11 mouse cellular contexts compared by ENCODE assay signal in genomic region chr7:81653988-81654387, GRCm38 (mm10). TPM values are rescaled to one million over a fixed set of nuclear protein-coding genes. Genes with fewer than 3 reads are reported as not detected.
DNase-seq lines count a peak whose midpoint lies in the region; ATAC-seq and TF ChIP-seq lines count a peak whose summit lies in the region.
"Had no signal": no experiment of that assay in that cellular context is flagged by ENCODE, and none has a peak within 500 bp of the region (broad histone marks: within the 10 kb centered on the region; RNA-seq: fewer than 3 reads in every experiment).

No protein-coding gene starts in this region.

- DNase-seq in heart, embryonic 10.5 days (ENCODE audit: low spot score): no peak
- no peak for DNase-seq in heart, postnatal 25 days (ENCODE audit: low spot score)
- DNase-seq in NIH3T3 (ENCODE audit: low read depth): peak; percentile 75
- no peak for DNase-seq in forebrain, embryonic 10.5 days (ENCODE audit: extremely low spot score, low spot score)
- DNase-seq in hindlimb bud, embryonic 11.5 days (ENCODE audit: extremely low spot score, low read depth, low spot score): peak; percentile 47
- no peak for DNase-seq in thymus, postnatal 25 days
- DNase-seq in lung, postnatal 4 days: no peak
- DNase-seq: adrenal gland, postnatal 25 days; gastrocnemius, postnatal 10 days had no signal

- peaks cover 62% of the 10 kb centered on the region for H3K4me1 ChIP-seq in heart, embryonic 10.5 days
- H3K4me1 ChIP-seq in forebrain, embryonic 10.5 days: peaks cover 43% of the 10 kb centered on the region
- H3K4me1 ChIP-seq in intestine, postnatal 0 days (replicated peaks; ENCODE audit: control insufficient read depth, insufficient read depth, low read length): no peaks in the 10 kb centered on the region

- peaks cover 1% of the 10 kb centered on the region; the same call in 1 of the 2 replicates for H3K36me3 ChIP-seq in heart, embryonic 10.5 days
- H3K36me3 ChIP-seq in forebrain, embryonic 10.5 days (replicated peaks): no peaks in the 10 kb centered on the region
- no peaks in the 10 kb centered on the region for H3K36me3 ChIP-seq in intestine, postnatal 0 days (ENCODE audit: control insufficient read depth, insufficient read depth)

- intact Hi-C loops in heart, postnatal 25 days (cut with DNase I): no loop called here

- H3K27ac ChIP-seq in heart, embryonic 10.5 days: peak overlapping the region; percentile 59
- H3K27ac ChIP-seq in forebrain, embryonic 10.5 days: peak overlapping the region; percentile 75
- H3K27ac ChIP-seq in intestine, postnatal 0 days (ENCODE audit: low read depth, low read length): no peak overlapping the region

- 63% methylated on average over 8 of the region's 8 CpGs for WGBS in heart, embryonic 10.5 days
- WGBS in forebrain, embryonic 10.5 days: 68% methylated on average over 8 of the region's 8 CpGs
- 53% methylated on average over 8 of the region's 8 CpGs for WGBS in intestine, postnatal 0 days

- H3K4me2 ChIP-seq in intestine, postnatal 0 days (replicated peaks; ENCODE audit: low read depth): no peak overlapping the region

- ATAC-seq in intestine, postnatal 0 days: no peak

- no peaks in the 10 kb centered on the region for H3K9me3 ChIP-seq in heart, embryonic 10.5 days
- H3K9me3 ChIP-seq in forebrain, embryonic 10.5 days: no peaks in the 10 kb centered on the region
- H3K9me3 ChIP-seq in intestine, postnatal 0 days (ENCODE audit: control insufficient read depth): no peaks in the 10 kb centered on the region

- H3K27me3 ChIP-seq in heart, embryonic 10.5 days (ENCODE audit: insufficient read depth, poor library complexity, severe bottlenecking): no peaks in the 10 kb centered on the region
- no peaks in the 10 kb centered on the region for H3K27me3 ChIP-seq in forebrain, embryonic 10.5 days (ENCODE audit: poor library complexity, severe bottlenecking)
- no peaks in the 10 kb centered on the region for H3K27me3 ChIP-seq in intestine, postnatal 0 days (replicated peaks; ENCODE audit: control insufficient read depth, insufficient read depth, low read length)

- no peak overlapping the region for H3K9ac ChIP-seq in intestine, postnatal 0 days (ENCODE audit: low read depth, low read length)

- no peak for TF ChIP-seq CTCF in intestine, postnatal 0 days (IDR thresholded peaks at IDR 0.05; ENCODE audit: low read depth)

- H3K4me3 ChIP-seq in heart, embryonic 10.5 days: peak overlapping the region; percentile 16; the same call in 1 of the 2 replicates
- no peak overlapping the region for H3K4me3 ChIP-seq in forebrain, embryonic 10.5 days
- no peak overlapping the region for H3K4me3 ChIP-seq in intestine, postnatal 0 days (ENCODE audit: low read depth, low read length)

RNA-seq across cellular contexts. Expression of gene Homer2, which starts 53.3 kb away (rescaled TPM):
- 119 and 154 TPM in 2 replicates for polyA plus RNA-seq in heart, embryonic 10.5 days (2016; fragmentation: Nextera tagmentation; extraction: Ambion mirVana)
- 100 to 1,000 TPM; 102 to 112 TPM for total RNA-seq in heart, postnatal 25 days (2021)
- 12.6 and 13.1 TPM in 2 replicates for polyA plus RNA-seq in forebrain, embryonic 10.5 days (2016; fragmentation: Nextera tagmentation; extraction: Ambion mirVana)
- 22.2 and 26.8 TPM in 2 replicates for polyA plus RNA-seq in intestine, postnatal 0 days (2015; fragmentation: Nextera tagmentation; extraction: Ambion mirVana)
- total RNA-seq: neutrophil, adult 5-6 weeks had no signal

Comparison
In these comparisons a context has a peak if more than half of its experiments do, and no peak if none do; other contexts are left out.
1. DNase-seq: peak in NIH3T3 (single experiment) and hindlimb bud, embryonic 11.5 days (single experiment); none in heart, embryonic 10.5 days (single experiment), heart, postnatal 25 days (single experiment), forebrain, embryonic 10.5 days (single experiment), thymus, postnatal 25 days (single experiment) and lung, postnatal 4 days (0 of 2).